Mouse (Mus musculus): ENCODE data around the gene Grin3b. TPM values are rescaled to one million over a fixed set of nuclear protein-coding genes. Genes with fewer than 3 reads are reported as not detected.

The Grin3b gene
- polyA plus RNA-seq, 1 experiment from 2014 or later: 0.43 TPM

DNA sequence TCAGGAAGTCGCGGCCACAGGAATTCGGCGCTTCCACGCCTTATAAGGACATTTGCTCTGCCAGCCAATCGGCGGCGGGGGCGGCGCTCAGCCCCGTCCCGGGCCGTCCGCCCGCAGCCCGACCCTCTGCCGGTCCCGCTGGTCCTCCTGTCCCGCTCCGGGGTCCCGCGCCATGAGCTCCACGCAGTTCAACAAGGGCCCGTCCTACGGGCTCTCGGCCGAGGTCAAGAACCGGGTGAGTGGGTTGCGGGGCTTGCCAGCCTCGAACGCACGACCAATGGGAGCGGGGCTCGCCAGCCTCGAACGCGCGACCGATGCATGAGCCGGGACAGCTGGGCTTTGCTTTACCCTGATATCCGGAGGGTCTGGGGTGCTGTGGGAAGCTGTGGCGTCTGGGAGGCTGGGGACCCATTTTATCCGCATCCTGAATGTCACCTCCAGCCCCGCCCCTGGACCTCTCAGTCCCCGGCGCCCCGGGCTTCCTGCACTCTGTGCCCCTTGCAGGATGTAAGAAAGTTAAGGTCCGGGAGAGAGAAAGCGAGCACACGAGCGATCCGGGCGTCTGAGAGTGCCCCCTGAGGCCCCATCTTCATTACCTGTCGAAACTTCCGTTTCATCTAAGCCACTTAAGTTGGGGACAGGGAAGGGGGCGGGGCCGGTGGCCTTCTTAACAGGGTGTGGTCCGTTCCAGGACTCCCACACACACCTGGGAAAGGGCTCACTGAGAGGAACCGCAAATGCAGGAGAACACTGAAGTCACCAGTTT, 18.2 kb downstream of the Grin3b start, which contains the start of gene Cnn2:
Gene Cnn2, plus strand, starts transcription at position 79 of the 766 bp plus-strand sequence.
- H3K27me3 ChIP-seq (ENCODE audit: control insufficient read depth, insufficient read depth, low read length): peaks cover 25% of the 10 kb centered on the region
- peaks cover 9% of the 10 kb centered on the region for H3K4me1 ChIP-seq (ENCODE audit: control insufficient read depth, insufficient read depth, low read length)
- no peaks in the 10 kb centered on the region for H3K36me3 ChIP-seq (ENCODE audit: control insufficient read depth, insufficient read depth, low read length)
- ATAC-seq (ENCODE audit: low read depth): no peak
- H3K9ac ChIP-seq (replicated peaks; ENCODE audit: low read depth, low read length): peak within 1 kb of the TSS; percentile 48
- 0 out of 2 replicates have a peak, but pooled peaks cover 3% of the 10 kb centered on the region for H3K9me3 ChIP-seq (ENCODE audit: control insufficient read depth, low read length)
- H3K4me3 ChIP-seq (ENCODE audit: low read depth, low read length): peak within 1 kb of the TSS; percentile 38
- H3K4me2 ChIP-seq (ENCODE audit: low read depth, low read length): peak within 1 kb of the TSS; percentile 45
- 1% methylated on average over 58 of the region's 59 CpGs for WGBS
- H3K27ac ChIP-seq (ENCODE audit: low read depth, low read length): no peak within 1 kb of the TSS

DNA sequence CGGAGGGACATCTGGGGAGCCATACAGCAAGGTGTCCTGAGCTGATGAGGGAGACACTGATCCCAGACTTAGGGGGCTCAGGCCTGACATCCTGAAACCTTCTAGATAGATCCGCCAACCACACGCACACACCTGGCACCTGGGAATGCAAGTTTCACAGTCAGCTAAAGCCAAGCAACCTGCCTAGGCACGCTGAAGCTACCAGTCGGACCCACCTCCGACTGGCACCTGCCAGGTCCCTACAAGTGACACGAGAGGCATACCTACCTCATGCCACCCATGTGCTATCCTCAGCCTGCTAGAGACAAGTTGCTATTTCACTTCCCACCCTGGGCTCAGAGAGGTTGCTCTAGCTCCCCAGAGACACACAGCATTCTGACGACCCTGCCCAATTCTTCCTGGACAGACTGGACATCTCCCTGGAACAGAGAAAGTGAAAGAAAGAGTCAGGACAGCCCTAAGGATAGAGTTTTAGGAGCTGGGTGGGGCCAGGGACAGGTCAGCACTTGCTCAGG, 18.8 kb downstream of the Grin3b start:
- H3K4me1 ChIP-seq (ENCODE audit: control insufficient read depth, insufficient read depth, low read length): peaks cover 9% of the 10 kb centered on the region
- H3K36me3 ChIP-seq (ENCODE audit: control insufficient read depth, insufficient read depth, low read length): no peaks in the 10 kb centered on the region
- H3K27ac ChIP-seq (ENCODE audit: low read depth, low read length): no peak overlapping the region
- H3K4me3 ChIP-seq (ENCODE audit: low read depth, low read length): peak overlapping the region; percentile 38
- H3K27me3 ChIP-seq (ENCODE audit: control insufficient read depth, insufficient read depth, low read length): peaks cover 25% of the 10 kb centered on the region
- ATAC-seq (ENCODE audit: low read depth): no peak
- H3K4me2 ChIP-seq (ENCODE audit: low read depth, low read length): peak overlapping the region; percentile 45
- 31% methylated on average over 8 of the region's 8 CpGs for WGBS
- no peak overlapping the region for H3K9ac ChIP-seq (replicated peaks; ENCODE audit: low read depth, low read length)
- H3K9me3 ChIP-seq (ENCODE audit: control insufficient read depth, low read length): 0 out of 2 replicates have a peak, but pooled peaks cover 3% of the 10 kb centered on the region

- Histone ChIP-seq H3K36me3 (ENCODE audit: control insufficient read depth, insufficient read depth, low read length) (no peaks in the 10 kb centered on the region), H3K9ac (replicated peaks; ENCODE audit: low read depth, low read length) (no peak overlapping the region), H3K4me2 (ENCODE audit: low read depth, low read length) (peak overlapping the region; percentile 45; the same call in 1 of the 2 replicates), H3K4me1 (ENCODE audit: control insufficient read depth, insufficient read depth, low read length) (peaks cover 9% of the 10 kb centered on the region), H3K9me3 (ENCODE audit: control insufficient read depth, low read length) (0 out of 2 replicates have a peak, but pooled peaks cover 3% of the 10 kb centered on the region), H3K4me3 (ENCODE audit: low read depth, low read length) (peak overlapping the region; percentile 38; the same call in 1 of the 2 replicates), H3K27ac (ENCODE audit: low read depth, low read length) (no peak overlapping the region), H3K27me3 (ENCODE audit: control insufficient read depth, insufficient read depth, low read length) (peaks cover 25% of the 10 kb centered on the region)
- ATAC-seq (ENCODE audit: low read depth): no peak
- 21% methylated on average over 15 of the region's 15 CpGs for WGBS
These were observed 19.4 kb downstream of the Grin3b start for GRCm38 (mm10) chr10:79989870-79990269.

GRCm38 (mm10) chr10:79991099-79991498, 20.6 kb downstream of the Grin3b start:
- Histone ChIP-seq H3K9ac (replicated peaks; ENCODE audit: low read depth, low read length) (no peak overlapping the region), H3K27ac (ENCODE audit: low read depth, low read length) (no peak overlapping the region), H3K4me1 (ENCODE audit: control insufficient read depth, insufficient read depth, low read length) (peaks cover 7% of the 10 kb centered on the region), H3K4me2 (ENCODE audit: low read depth, low read length) (no peak overlapping the region), H3K27me3 (ENCODE audit: control insufficient read depth, insufficient read depth, low read length) (peaks cover 25% of the 10 kb centered on the region), H3K36me3 (ENCODE audit: control insufficient read depth, insufficient read depth, low read length) (no peaks in the 10 kb centered on the region), H3K4me3 (ENCODE audit: low read depth, low read length) (no peak overlapping the region), H3K9me3 (ENCODE audit: control insufficient read depth, low read length) (0 out of 2 replicates have a peak, but pooled peaks cover 3% of the 10 kb centered on the region)
- no peak for ATAC-seq (ENCODE audit: low read depth)
- whole genome bisulfite sequencing: 51% methylated on average over 12 of the region's 12 CpGs

- no peak overlapping the region for H3K27ac ChIP-seq (ENCODE audit: low read depth, low read length)
- H3K4me3 ChIP-seq (ENCODE audit: low read depth, low read length): no peak overlapping the region
- 0 out of 2 replicates have a peak, but pooled peaks cover 3% of the 10 kb centered on the region for H3K4me1 ChIP-seq (ENCODE audit: control insufficient read depth, insufficient read depth, low read length)
- H3K27me3 ChIP-seq (ENCODE audit: control insufficient read depth, insufficient read depth, low read length): peaks cover 25% of the 10 kb centered on the region
- WGBS: 87% methylated on average over 6 of the region's 6 CpGs
- 0 out of 2 replicates have a peak, but pooled peaks cover 3% of the 10 kb centered on the region for H3K9me3 ChIP-seq (ENCODE audit: control insufficient read depth, low read length)
- ATAC-seq (ENCODE audit: low read depth): no peak
- H3K4me2 ChIP-seq (ENCODE audit: low read depth, low read length): no peak overlapping the region
- H3K36me3 ChIP-seq (ENCODE audit: control insufficient read depth, insufficient read depth, low read length): no peaks in the 10 kb centered on the region
- no peak overlapping the region for H3K9ac ChIP-seq (replicated peaks; ENCODE audit: low read depth, low read length)
These were observed 21.0 kb downstream of the Grin3b start for GRCm38 (mm10) chr10:79991548-79991947.

DNA sequence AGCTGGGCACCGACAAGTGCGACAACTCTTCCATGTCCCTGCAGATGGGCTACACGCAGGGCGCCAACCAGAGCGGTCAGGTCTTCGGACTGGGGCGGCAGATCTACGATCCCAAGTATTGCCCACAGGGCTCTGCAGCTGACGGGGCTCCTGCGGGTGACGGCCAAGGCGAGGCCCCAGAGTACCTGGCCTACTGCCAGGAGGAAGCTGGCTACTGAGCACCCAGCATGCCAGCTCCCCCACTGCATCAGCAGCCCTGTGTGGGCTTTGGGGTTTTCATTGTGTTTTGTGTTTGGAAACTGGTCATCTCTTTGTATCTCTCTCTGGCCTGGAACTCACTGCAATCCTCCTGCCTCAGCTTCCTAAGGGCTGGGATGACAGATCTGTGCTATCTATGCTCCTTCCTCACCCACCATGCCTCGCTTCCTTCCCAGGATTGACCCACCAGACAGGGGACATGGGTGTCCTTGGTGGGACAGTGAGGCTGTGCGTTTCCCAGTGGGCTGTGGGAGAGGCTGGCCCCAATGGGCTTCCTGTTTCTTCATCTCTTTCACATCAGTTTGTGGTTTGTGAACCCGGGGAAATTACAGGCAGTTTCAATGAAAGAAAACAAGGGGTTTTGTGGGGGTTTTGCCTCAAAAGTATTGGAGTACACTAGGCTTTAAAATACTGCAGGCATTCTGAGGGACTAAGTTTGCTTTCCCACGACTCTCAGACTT, 24.0 kb downstream of the Grin3b start:
- Histone ChIP-seq H3K9me3 (ENCODE audit: control insufficient read depth, low read length) (0 out of 2 replicates have a peak, but pooled peaks cover 3% of the 10 kb centered on the region), H3K4me2 (ENCODE audit: low read depth, low read length) (no peak overlapping the region), H3K27me3 (ENCODE audit: control insufficient read depth, insufficient read depth, low read length) (peaks cover 7% of the 10 kb centered on the region), H3K36me3 (ENCODE audit: control insufficient read depth, insufficient read depth, low read length) (no peaks in the 10 kb centered on the region), H3K4me3 (ENCODE audit: low read depth, low read length) (no peak overlapping the region), H3K4me1 (ENCODE audit: control insufficient read depth, insufficient read depth, low read length) (peaks cover 8% of the 10 kb centered on the region), H3K27ac (ENCODE audit: low read depth, low read length) (no peak overlapping the region), H3K9ac (replicated peaks; ENCODE audit: low read depth, low read length) (no peak overlapping the region)
- ATAC-seq (ENCODE audit: low read depth): no peak
- WGBS: 78% methylated on average over 16 of the region's 16 CpGs

- Histone ChIP-seq H3K36me3 (ENCODE audit: control insufficient read depth, insufficient read depth, low read length) (no peaks in the 10 kb centered on the region), H3K27me3 (ENCODE audit: control insufficient read depth, insufficient read depth, low read length) (peaks cover 3% of the 10 kb centered on the region; the same call in 1 of the 2 replicates), H3K9ac (replicated peaks; ENCODE audit: low read depth, low read length) (no peak overlapping the region), H3K4me1 (ENCODE audit: control insufficient read depth, insufficient read depth, low read length) (peaks cover 8% of the 10 kb centered on the region), H3K4me2 (ENCODE audit: low read depth, low read length) (no peak overlapping the region), H3K4me3 (ENCODE audit: low read depth, low read length) (no peak overlapping the region), H3K27ac (ENCODE audit: low read depth, low read length) (no peak overlapping the region), H3K9me3 (ENCODE audit: control insufficient read depth, low read length) (0 out of 2 replicates have a peak, but pooled peaks cover 3% of the 10 kb centered on the region)
- 97% methylated on average over 1 of the region's 1 CpGs for WGBS
- ATAC-seq (ENCODE audit: low read depth): no peak
These were observed 25.1 kb downstream of the Grin3b start for GRCm38 (mm10) chr10:79995636-79996035.

- Histone ChIP-seq H3K9me3 (ENCODE audit: control insufficient read depth, low read length) (0 out of 2 replicates have a peak, but pooled peaks cover 3% of the 10 kb centered on the region), H3K4me2 (ENCODE audit: low read depth, low read length) (peak within 1 kb of the TSS; percentile 57), H3K27ac (ENCODE audit: low read depth, low read length) (peak within 1 kb of the TSS; percentile 60), H3K36me3 (ENCODE audit: control insufficient read depth, insufficient read depth, low read length) (no peaks in the 10 kb centered on the region), H3K9ac (replicated peaks; ENCODE audit: low read depth, low read length) (peak within 1 kb of the TSS; percentile 46; the same call in 1 of the 2 replicates), H3K4me3 (ENCODE audit: low read depth, low read length) (peak within 1 kb of the TSS; percentile 37), H3K27me3 (ENCODE audit: control insufficient read depth, insufficient read depth, low read length) (0 out of 2 replicates have a peak, but pooled peaks cover 2% of the 10 kb centered on the region), H3K4me1 (ENCODE audit: control insufficient read depth, insufficient read depth, low read length) (peaks cover 8% of the 10 kb centered on the region)
- ATAC-seq (ENCODE audit: low read depth): peak; percentile 84
- WGBS: under 1% methylated on average over 34 of the region's 34 CpGs
These were observed 25.9 kb downstream of the Grin3b start, which contains the start of gene Abca7 for GRCm38 (mm10) chr10:79996272-79997033. Gene Abca7 (plus strand): TSS chr10:79996494.
